Mouse (Mus musculus) erythroblast, embryonic 14.5 days (primary cell): ENCODE results near the gene Dennd2a.

ENCODE experiments used
- GATA1 ChIP-seq: IDR thresholded peaks from 2 replicates; pipeline ENCODE4 v1.6.1; 2012; ENCODE audit warnings: low read length, inconsistent platforms, mixed read lengths
- TAL1 ChIP-seq: IDR thresholded peaks from 3 replicates; pipeline ENCODE4 v1.6.1; 2012; ENCODE audit warnings: low read length, inconsistent platforms, mixed read lengths

DNA sequence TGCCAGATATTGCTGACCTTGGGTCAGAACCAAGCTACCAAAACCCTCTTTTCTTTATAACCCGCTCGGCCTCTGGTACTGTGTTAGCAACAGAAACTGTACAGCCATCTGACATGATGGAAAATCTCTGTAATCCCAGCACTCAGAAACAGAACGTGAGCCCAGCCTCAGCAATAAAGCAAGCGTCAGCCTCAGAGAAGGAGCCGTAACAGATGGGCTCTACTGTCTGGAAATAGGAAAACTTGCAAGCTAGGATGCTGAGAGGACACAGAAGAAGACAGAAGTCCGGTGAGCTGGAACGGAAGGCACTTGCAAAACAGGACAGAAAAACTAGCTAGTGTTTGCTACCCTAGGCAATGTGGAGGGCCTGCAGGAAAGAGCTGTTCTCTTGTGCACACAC is 12.2 kb downstream of the Dennd2a start:
- TF ChIP-seq GATA1 (no peak), TAL1 (no peak)
